ENCODE assay signal across 8 mouse cellular contexts in genomic region chr7:130671301-130671700, GRCm38 (mm10).
DNase-seq lines count a peak whose midpoint lies in the region; ATAC-seq and TF ChIP-seq lines count a peak whose summit lies in the region.
"Had no signal": no experiment of that assay in that cellular context is flagged by ENCODE, and none has a peak within 500 bp of the region (broad histone marks: within the 10 kb centered on the region; RNA-seq: fewer than 3 reads in every experiment).

No protein-coding gene starts in this region.

- no peak overlapping the region for H3K27ac ChIP-seq in intestine, postnatal 0 days (ENCODE audit: low read depth, low read length)
- no peak overlapping the region for H3K27ac ChIP-seq in forebrain, embryonic 15.5 days (replicated peaks)

- H3K36me3 ChIP-seq in intestine, postnatal 0 days (ENCODE audit: control insufficient read depth, insufficient read depth) = peaks cover 22% of the 10 kb centered on the region
- H3K36me3 ChIP-seq in forebrain, embryonic 15.5 days = no peaks in the 10 kb centered on the region

- no peaks in the 10 kb centered on the region for H3K9me3 ChIP-seq in intestine, postnatal 0 days (ENCODE audit: control insufficient read depth)
- no peaks in the 10 kb centered on the region for H3K9me3 ChIP-seq in forebrain, embryonic 15.5 days

- peaks cover 15% of the 10 kb centered on the region for H3K4me1 ChIP-seq in intestine, postnatal 0 days (replicated peaks; ENCODE audit: control insufficient read depth, insufficient read depth, low read length)
- peaks cover 23% of the 10 kb centered on the region for H3K4me1 ChIP-seq in forebrain, embryonic 15.5 days

- H3K9ac ChIP-seq in intestine, postnatal 0 days (ENCODE audit: low read depth, low read length) = no peak overlapping the region
- H3K9ac ChIP-seq in forebrain, embryonic 15.5 days (replicated peaks) = no peak overlapping the region
- H3K9ac ChIP-seq: limb, embryonic 12.5 days had no signal

- H3K27me3 ChIP-seq in intestine, postnatal 0 days (replicated peaks; ENCODE audit: control insufficient read depth, insufficient read depth, low read length) = no peaks in the 10 kb centered on the region
- no peaks in the 10 kb centered on the region for H3K27me3 ChIP-seq in forebrain, embryonic 15.5 days
- H3K27me3 ChIP-seq: limb, embryonic 12.5 days had no signal

- H3K4me2 ChIP-seq in intestine, postnatal 0 days (replicated peaks; ENCODE audit: low read depth) = no peak overlapping the region
- H3K4me2 ChIP-seq in forebrain, embryonic 15.5 days (replicated peaks) = no peak overlapping the region
- H3K4me2 ChIP-seq: limb, embryonic 12.5 days had no signal

- ATAC-seq in intestine, postnatal 0 days = peak; percentile 45; the same call in 1 of the 2 replicates
- no peak for ATAC-seq in forebrain, embryonic 15.5 days (replicated peaks)

- intact Hi-C loops in gastrocnemius, postnatal 14 days (cut with DNase I; ENCODE audit: low total_unique reads) = loop anchor here (10.0 kb wide), 1 partner anchor 84 kb away; no protein-coding TSS in a partner anchor
- intact Hi-C loops in left cerebral cortex, postnatal 36 days (cut with DNase I) = no loop called here

- DNase-seq in 3134 (ENCODE audit: extremely low read depth, insufficient read length, low spot score) (peak; percentile 86), 3T3-L1 (ENCODE audit: low read depth, low spot score) (peak; percentile 94)
- DNase-seq in gastrocnemius, postnatal 14 days = peak; percentile 81
- DNase-seq in cerebellum, adult 9-11 months = no peak
- no peak for DNase-seq in left cerebral cortex, postnatal 36 days (ENCODE audit: low spot score in 2 of 2)

- TF ChIP-seq CTCF in intestine, postnatal 0 days (IDR thresholded peaks at IDR 0.05; ENCODE audit: low read depth) = no peak

- WGBS in intestine, postnatal 0 days = 47% methylated on average over 6 of the region's 6 CpGs
- 64% methylated on average over 6 of the region's 6 CpGs for WGBS in forebrain, embryonic 15.5 days

- no peak overlapping the region for H3K4me3 ChIP-seq in intestine, postnatal 0 days (ENCODE audit: low read depth, low read length)
- H3K4me3 ChIP-seq in forebrain, embryonic 15.5 days = no peak overlapping the region
- H3K4me3 ChIP-seq: limb, embryonic 12.5 days had no signal

Comparison
In these comparisons a context has a peak if more than half of its experiments do, and no peak if none do; other contexts are left out.
1. DNase-seq: peak in 3134 (single experiment), 3T3-L1 (single experiment) and gastrocnemius, postnatal 14 days (single experiment); none in cerebellum, adult 9-11 months (single experiment) and left cerebral cortex, postnatal 36 days (0 of 2).